Mouse (Mus musculus): ENCODE measurements at regions not wholly inside any gene's neighbourhood (a gene's known extent, or its start where the extent isn't known, plus 50 kb on each side); places are given as distances from the start of the nearest gene placed in this dataset.

DNA sequence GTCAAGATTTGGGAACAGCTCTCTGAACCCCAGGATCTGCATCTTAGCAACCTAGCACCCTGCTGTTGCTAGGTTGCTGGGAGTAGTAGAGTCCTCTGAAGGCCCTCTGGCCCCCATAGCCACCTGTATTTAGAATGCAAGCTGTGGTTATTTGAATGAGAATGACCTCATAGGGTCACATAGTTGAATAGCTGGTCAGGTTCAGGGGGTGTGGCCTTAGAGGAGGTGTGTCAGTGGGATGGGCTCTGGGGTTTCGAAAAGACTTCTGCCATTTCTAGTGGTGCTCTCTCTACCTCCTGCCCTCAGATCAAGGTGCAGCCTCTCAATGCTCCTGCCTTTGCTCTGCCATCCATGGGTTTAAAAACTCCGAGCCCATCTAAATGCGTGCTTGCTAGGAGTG, 477.8 kb downstream of the Tshz3 start:
- H3K4me3 ChIP-seq (ENCODE audit: insufficient read depth, poor library complexity, severe bottlenecking): no peak overlapping the region
- no peak overlapping the region for H3ac ChIP-seq (ENCODE audit: control insufficient read depth, insufficient read length, low read depth)
- no peaks in the 10 kb centered on the region for H3K79me3 ChIP-seq (ENCODE audit: low read depth)
- H3K79me2 ChIP-seq (ENCODE audit: control insufficient read depth, insufficient read depth): no peaks in the 10 kb centered on the region
- H3K27me3 ChIP-seq (ENCODE audit: control insufficient read depth, insufficient read depth, insufficient read length): no peaks in the 10 kb centered on the region
- no peak for TF ChIP-seq USF1 (IDR thresholded peaks at IDR 0.05; ENCODE audit: low read depth)
- TF ChIP-seq FOSL1 (IDR thresholded peaks at IDR 0.05; ENCODE audit: insufficient read depth, low read length, poor library complexity, severe bottlenecking): no peak
- no peak for TF ChIP-seq MYOD1 (IDR thresholded peaks at IDR 0.05; ENCODE audit: control insufficient read depth, insufficient read length, low read depth)
- TF ChIP-seq MYOG (IDR thresholded peaks at IDR 0.05; ENCODE audit: control insufficient read depth, extremely low read depth, insufficient read length): no peak
- TF ChIP-seq MAX (IDR thresholded peaks at IDR 0.05): no peak
- TF ChIP-seq CTCF (IDR thresholded peaks at IDR 0.05; ENCODE audit: control insufficient read depth, insufficient read depth, insufficient read length): no peak
- no peak for TF ChIP-seq CEBPB (IDR thresholded peaks at IDR 0.05; ENCODE audit: low read depth)
- no peaks in the 10 kb centered on the region for H3K36me3 ChIP-seq (ENCODE audit: control insufficient read depth, insufficient read depth)

DNA sequence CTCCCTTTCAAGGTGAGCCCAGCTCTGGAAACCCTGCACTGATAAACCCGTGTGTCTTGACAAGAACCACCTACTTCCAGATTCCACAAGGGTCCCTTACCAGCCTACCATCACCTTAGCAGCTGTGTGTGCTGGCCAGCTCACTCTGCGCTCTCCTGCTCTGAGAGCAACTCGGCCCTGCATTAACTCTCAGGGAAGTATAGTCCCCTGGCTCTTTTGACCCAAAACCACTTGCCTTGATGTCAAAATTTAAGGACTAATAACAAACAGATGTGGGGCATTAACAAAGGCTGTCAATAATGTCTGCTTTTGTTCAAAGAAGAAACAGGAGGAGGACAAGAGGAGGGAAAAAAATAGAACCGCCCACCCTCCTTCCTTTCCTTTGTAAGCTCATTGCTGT, 480.3 kb downstream of the Tshz3 start:
- Histone ChIP-seq H3K27me3 (ENCODE audit: control insufficient read depth, insufficient read depth, insufficient read length) (no peaks in the 10 kb centered on the region), H3ac (ENCODE audit: control insufficient read depth, insufficient read length, low read depth) (no peak overlapping the region), H3K36me3 (ENCODE audit: control insufficient read depth, insufficient read depth) (no peaks in the 10 kb centered on the region), H3K79me3 (ENCODE audit: low read depth) (no peaks in the 10 kb centered on the region), H3K79me2 (ENCODE audit: control insufficient read depth, insufficient read depth) (no peaks in the 10 kb centered on the region), H3K4me3 (ENCODE audit: insufficient read depth, poor library complexity, severe bottlenecking) (no peak overlapping the region)
- TF ChIP-seq CTCF (IDR thresholded peaks at IDR 0.05; ENCODE audit: control insufficient read depth, insufficient read depth, insufficient read length): no peak
- TF ChIP-seq MAX (IDR thresholded peaks at IDR 0.05): no peak
- no peak for TF ChIP-seq MYOG (IDR thresholded peaks at IDR 0.05; ENCODE audit: control insufficient read depth, extremely low read depth, insufficient read length)
- no peak for TF ChIP-seq FOSL1 (IDR thresholded peaks at IDR 0.05; ENCODE audit: insufficient read depth, low read length, poor library complexity, severe bottlenecking)
- TF ChIP-seq CEBPB (IDR thresholded peaks at IDR 0.05; ENCODE audit: low read depth): no peak
- TF ChIP-seq MYOD1 (IDR thresholded peaks at IDR 0.05; ENCODE audit: control insufficient read depth, insufficient read length, low read depth): no peak
- no peak for TF ChIP-seq USF1 (IDR thresholded peaks at IDR 0.05; ENCODE audit: low read depth)

DNA sequence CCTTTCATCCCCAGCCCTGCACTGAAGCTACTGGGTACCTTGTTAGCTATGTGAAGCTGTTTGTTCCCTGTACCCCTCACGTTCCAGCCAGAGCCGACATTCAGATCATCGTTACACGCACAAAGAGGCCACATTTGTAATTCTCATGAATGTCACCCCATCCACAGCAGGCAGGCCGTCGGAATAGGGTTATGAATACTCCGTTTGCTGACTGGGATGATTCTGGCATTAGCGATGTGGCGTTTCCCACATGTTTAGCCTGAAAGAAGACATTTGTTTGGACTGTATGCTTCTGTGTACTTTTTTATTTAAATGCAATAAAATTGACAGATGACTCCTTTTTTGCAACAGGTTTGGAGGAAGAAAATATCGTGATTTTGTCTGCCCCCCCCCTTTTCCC, 482.0 kb downstream of the Tshz3 start:
- Histone ChIP-seq H3K79me3 (ENCODE audit: low read depth) (no peaks in the 10 kb centered on the region), H3K79me2 (ENCODE audit: control insufficient read depth, insufficient read depth) (no peaks in the 10 kb centered on the region), H3K27me3 (ENCODE audit: control insufficient read depth, insufficient read depth, insufficient read length) (no peaks in the 10 kb centered on the region), H3ac (ENCODE audit: control insufficient read depth, insufficient read length, low read depth) (no peak overlapping the region), H3K4me3 (ENCODE audit: insufficient read depth, poor library complexity, severe bottlenecking) (no peak overlapping the region), H3K36me3 (ENCODE audit: control insufficient read depth, insufficient read depth) (no peaks in the 10 kb centered on the region)
- TF ChIP-seq FOSL1 (IDR thresholded peaks at IDR 0.05; ENCODE audit: insufficient read depth, low read length, poor library complexity, severe bottlenecking): no peak
- no peak for TF ChIP-seq USF1 (IDR thresholded peaks at IDR 0.05; ENCODE audit: low read depth)
- no peak for TF ChIP-seq MAX (IDR thresholded peaks at IDR 0.05)
- TF ChIP-seq MYOD1 (IDR thresholded peaks at IDR 0.05; ENCODE audit: control insufficient read depth, insufficient read length, low read depth): no peak
- no peak for TF ChIP-seq CEBPB (IDR thresholded peaks at IDR 0.05; ENCODE audit: low read depth)
- TF ChIP-seq CTCF (IDR thresholded peaks at IDR 0.05; ENCODE audit: control insufficient read depth, insufficient read depth, insufficient read length): no peak
- TF ChIP-seq MYOG (IDR thresholded peaks at IDR 0.05; ENCODE audit: control insufficient read depth, extremely low read depth, insufficient read length): no peak

DNA sequence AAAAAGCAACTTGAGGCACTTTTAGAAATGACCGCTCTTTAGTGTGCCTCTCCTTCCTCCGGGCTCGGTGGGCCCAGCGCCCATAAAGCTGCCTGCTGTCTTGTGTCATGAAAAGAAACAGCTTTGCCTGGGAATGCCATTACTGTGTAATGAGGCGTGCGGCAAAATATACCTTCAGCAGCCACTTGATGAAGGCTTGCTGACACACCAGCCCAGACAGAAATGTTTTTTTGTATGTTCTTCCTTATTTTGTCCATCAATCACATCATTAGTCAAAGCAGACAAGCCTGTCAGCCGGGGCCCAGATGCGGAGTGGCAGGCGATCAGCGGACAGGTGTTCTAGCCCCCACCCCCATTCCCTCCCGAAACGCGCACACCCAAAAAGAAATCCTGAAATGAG, 482.5 kb downstream of the Tshz3 start:
- Histone ChIP-seq H3K79me3 (ENCODE audit: low read depth) (no peaks in the 10 kb centered on the region), H3K79me2 (ENCODE audit: control insufficient read depth, insufficient read depth) (no peaks in the 10 kb centered on the region), H3K36me3 (ENCODE audit: control insufficient read depth, insufficient read depth) (no peaks in the 10 kb centered on the region), H3K27me3 (ENCODE audit: control insufficient read depth, insufficient read depth, insufficient read length) (no peaks in the 10 kb centered on the region), H3K4me3 (ENCODE audit: insufficient read depth, poor library complexity, severe bottlenecking) (no peak overlapping the region), H3ac (ENCODE audit: control insufficient read depth, insufficient read length, low read depth) (no peak overlapping the region)
- TF ChIP-seq USF1 (IDR thresholded peaks at IDR 0.05; ENCODE audit: low read depth) (no peak), CTCF (IDR thresholded peaks at IDR 0.05; ENCODE audit: control insufficient read depth, insufficient read depth, insufficient read length) (no peak), MYOD1 (IDR thresholded peaks at IDR 0.05; ENCODE audit: control insufficient read depth, insufficient read length, low read depth) (no peak), MYOG (IDR thresholded peaks at IDR 0.05; ENCODE audit: control insufficient read depth, extremely low read depth, insufficient read length) (no peak), MAX (IDR thresholded peaks at IDR 0.05) (no peak), FOSL1 (IDR thresholded peaks at IDR 0.05; ENCODE audit: insufficient read depth, low read length, poor library complexity, severe bottlenecking) (no peak), CEBPB (IDR thresholded peaks at IDR 0.05; ENCODE audit: low read depth) (no peak)

DNA sequence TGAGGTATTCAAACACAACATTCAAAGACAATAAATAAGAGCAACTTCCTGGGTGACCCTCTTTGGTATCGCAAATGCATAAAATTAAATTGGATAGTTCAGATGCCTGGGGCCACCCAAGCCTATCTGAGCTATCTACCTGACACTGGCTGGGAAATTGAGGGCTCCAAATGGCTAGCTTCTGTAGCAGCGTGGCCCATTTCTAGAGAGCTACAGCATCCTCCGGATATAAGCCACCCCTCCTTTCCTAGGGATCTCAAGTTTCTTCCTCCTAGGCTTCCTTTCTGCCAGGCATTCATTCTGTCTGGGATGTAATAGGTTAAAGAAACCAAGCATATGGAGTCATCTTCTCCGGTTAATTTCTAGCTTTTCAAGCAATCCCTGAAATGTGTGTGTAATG, 483.2 kb downstream of the Tshz3 start:
- no peaks in the 10 kb centered on the region for H3K79me3 ChIP-seq (ENCODE audit: low read depth)
- no peak overlapping the region for H3K4me3 ChIP-seq (ENCODE audit: insufficient read depth, poor library complexity, severe bottlenecking)
- no peak overlapping the region for H3ac ChIP-seq (ENCODE audit: control insufficient read depth, insufficient read length, low read depth)
- H3K27me3 ChIP-seq (ENCODE audit: control insufficient read depth, insufficient read depth, insufficient read length): no peaks in the 10 kb centered on the region
- H3K36me3 ChIP-seq (ENCODE audit: control insufficient read depth, insufficient read depth): no peaks in the 10 kb centered on the region
- H3K79me2 ChIP-seq (ENCODE audit: control insufficient read depth, insufficient read depth): no peaks in the 10 kb centered on the region
- TF ChIP-seq MYOG (IDR thresholded peaks at IDR 0.05; ENCODE audit: control insufficient read depth, extremely low read depth, insufficient read length): no peak
- no peak for TF ChIP-seq CEBPB (IDR thresholded peaks at IDR 0.05; ENCODE audit: low read depth)
- TF ChIP-seq MYOD1 (IDR thresholded peaks at IDR 0.05; ENCODE audit: control insufficient read depth, insufficient read length, low read depth): no peak
- TF ChIP-seq FOSL1 (IDR thresholded peaks at IDR 0.05; ENCODE audit: insufficient read depth, low read length, poor library complexity, severe bottlenecking): no peak
- TF ChIP-seq MAX (IDR thresholded peaks at IDR 0.05): no peak
- no peak for TF ChIP-seq USF1 (IDR thresholded peaks at IDR 0.05; ENCODE audit: low read depth)
- TF ChIP-seq CTCF (IDR thresholded peaks at IDR 0.05; ENCODE audit: control insufficient read depth, insufficient read depth, insufficient read length): no peak

DNA sequence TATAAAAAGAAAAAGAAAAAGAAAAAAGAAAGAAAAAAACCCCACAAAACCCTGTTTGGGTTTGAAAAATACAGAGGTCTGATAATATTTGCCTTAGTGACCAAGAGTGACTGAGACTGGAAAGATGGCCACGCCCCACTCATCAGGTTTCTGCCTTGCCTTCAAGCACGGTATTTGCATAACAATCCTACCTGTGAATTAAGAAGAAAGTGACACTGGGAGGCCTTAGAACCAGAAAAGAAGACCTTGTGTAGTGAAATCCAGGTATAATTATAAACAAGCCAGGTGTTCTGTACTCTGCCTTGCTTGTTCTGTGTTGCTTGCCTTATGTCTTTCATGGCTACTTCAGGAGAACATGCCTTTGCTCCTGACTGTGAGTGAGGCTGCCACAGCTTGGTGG, 494.6 kb downstream of the Tshz3 start:
- no peak for TF ChIP-seq MYOG (IDR thresholded peaks at IDR 0.05; ENCODE audit: control insufficient read depth, extremely low read depth, insufficient read length)
- TF ChIP-seq MYOD1 (IDR thresholded peaks at IDR 0.05; ENCODE audit: control insufficient read depth, insufficient read length, low read depth): no peak
- TF ChIP-seq FOSL1 (IDR thresholded peaks at IDR 0.05; ENCODE audit: insufficient read depth, low read length, poor library complexity, severe bottlenecking): no peak
- TF ChIP-seq CTCF (IDR thresholded peaks at IDR 0.05; ENCODE audit: control insufficient read depth, insufficient read depth, insufficient read length): no peak
- no peak for TF ChIP-seq USF1 (IDR thresholded peaks at IDR 0.05; ENCODE audit: low read depth)
- TF ChIP-seq MAX (IDR thresholded peaks at IDR 0.05): no peak
- no peak for TF ChIP-seq CEBPB (IDR thresholded peaks at IDR 0.05; ENCODE audit: low read depth)
- Histone ChIP-seq H3K4me3 (ENCODE audit: insufficient read depth, poor library complexity, severe bottlenecking) (no peak overlapping the region), H3K27me3 (ENCODE audit: control insufficient read depth, insufficient read depth, insufficient read length) (no peaks in the 10 kb centered on the region), H3K79me3 (ENCODE audit: low read depth) (no peaks in the 10 kb centered on the region), H3K79me2 (ENCODE audit: control insufficient read depth, insufficient read depth) (no peaks in the 10 kb centered on the region), H3ac (ENCODE audit: control insufficient read depth, insufficient read length, low read depth) (no peak overlapping the region), H3K36me3 (ENCODE audit: control insufficient read depth, insufficient read depth) (no peaks in the 10 kb centered on the region)
